Mouse (Mus musculus): Measurements from ENCODE around the gene Cyp2d34. TPM values are rescaled to one million over a fixed set of nuclear protein-coding genes. Genes with fewer than 3 reads are reported as not detected.

The Cyp2d34 gene
- not detected for total RNA-seq (2021)
- long read RNA-seq, experiment 1 = 0 reads
- long read RNA-seq, experiment 2 = 0 reads

DNA sequence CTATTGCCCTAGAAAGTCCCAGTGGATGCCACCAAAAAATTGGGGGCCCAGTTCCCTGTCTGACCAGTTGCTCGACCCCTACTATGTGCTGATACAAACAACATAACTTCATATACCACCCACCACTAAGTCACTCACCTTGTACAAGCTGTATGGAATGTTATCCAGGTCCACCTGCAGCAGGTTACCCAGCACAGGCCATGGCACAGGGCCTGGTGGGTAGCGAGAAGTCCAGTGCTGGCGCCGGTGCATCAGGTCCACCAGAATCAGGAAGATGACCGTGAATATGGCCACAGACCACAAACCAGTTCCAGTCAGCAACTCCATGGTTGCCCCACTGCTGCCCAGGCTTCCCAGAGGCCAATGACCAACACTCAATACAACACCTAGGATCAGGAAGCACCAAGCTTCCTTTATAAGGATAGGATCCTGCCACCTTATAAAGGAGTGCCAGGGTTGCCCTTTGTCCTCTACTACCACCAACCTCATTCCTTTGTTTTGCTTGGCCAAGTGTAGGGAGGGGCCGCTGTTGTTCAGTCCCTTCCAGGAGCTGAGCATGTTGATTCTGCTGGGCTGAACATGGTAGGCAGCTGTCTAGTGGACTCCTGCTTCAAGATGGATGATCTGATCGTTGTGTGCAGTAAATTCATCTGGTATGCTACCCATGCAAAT is at the start of gene Cyp2d34:
Cyp2d34 (minus strand) TSS at position 416 of the 672 bp plus-strand sequence.
- no peak for DNase-seq

DNA sequence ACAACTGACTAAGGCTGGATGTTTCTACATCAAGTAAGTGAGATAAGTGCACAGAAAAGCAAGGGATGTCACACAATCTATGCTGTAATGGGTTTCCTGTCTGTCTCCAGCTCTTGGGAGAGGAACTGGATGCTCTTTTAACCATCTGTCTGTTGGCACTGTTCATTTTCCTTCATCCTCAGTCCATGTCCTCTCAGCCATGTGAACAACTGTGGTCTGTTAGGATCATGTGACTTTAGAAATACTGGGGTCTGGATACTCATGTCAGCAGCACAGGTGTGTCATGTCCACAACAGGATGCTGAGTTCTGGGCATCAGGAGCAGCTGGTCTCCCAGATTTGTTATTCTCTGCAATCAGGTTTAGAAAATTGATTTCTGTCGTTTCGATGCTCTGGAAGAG is 35.6 kb upstream of the Cyp2d34 start:
- DNase-seq = no peak

DNA sequence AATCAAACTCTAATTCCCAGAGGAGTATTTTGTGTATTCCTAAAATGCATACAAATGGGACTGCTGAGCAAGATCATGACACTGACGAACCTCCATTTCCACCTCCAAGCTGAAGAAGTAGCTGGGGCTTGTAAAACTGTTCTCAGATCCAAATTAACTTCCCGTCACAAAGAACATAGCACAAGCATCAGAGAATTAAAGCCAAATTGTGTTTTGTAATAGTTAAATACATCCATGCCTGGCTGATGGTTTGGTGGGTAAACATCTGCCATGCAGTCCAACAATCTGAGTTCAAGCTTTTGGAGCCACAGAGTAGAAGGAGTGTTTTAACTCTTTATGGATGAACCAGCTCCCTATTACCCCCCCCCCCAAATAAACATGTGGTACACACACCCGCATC is 23.6 kb upstream of the Cyp2d34 start:
- no peak for DNase-seq

DNA sequence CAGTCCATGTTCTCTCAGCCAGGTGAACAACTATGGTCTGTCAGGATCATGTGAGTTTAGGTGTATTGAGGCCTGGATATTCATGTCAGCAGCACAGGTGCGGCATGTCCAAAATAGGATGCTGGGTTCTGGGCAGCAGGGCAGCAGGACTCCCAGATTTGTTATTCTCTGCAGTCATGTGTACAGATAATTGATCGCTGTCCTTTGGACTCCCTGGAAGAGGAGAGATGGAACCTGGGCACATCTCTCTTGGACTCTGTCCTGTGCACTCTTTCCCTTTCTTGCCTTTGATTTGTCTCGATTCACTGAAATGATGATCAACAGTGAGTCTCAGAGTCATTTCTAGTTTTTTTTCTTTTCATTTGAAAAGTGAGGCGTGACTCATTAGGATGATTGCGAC is 23.0 kb upstream of the Cyp2d34 start:
- DNase-seq = no peak

DNA sequence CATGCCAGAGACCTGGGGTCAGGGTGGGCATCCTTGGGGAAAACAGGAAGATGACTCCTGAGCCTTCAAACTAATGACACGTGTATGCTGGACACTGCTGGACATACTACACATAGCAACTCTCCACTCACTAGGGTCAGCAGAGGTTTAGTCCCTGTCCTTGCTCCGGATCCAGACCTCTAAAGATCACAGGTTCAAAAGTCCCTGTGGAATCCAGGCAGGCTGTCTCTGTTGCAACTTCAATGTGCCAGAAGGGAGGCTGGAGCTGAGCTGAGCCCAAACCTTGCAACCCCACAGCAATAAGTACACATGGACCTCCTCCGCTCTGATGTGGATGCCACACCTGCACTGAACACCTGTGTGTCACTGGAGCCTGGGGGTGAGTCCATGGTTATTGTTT is 22.0 kb upstream of the Cyp2d34 start:
- DNase-seq = no peak

DNA sequence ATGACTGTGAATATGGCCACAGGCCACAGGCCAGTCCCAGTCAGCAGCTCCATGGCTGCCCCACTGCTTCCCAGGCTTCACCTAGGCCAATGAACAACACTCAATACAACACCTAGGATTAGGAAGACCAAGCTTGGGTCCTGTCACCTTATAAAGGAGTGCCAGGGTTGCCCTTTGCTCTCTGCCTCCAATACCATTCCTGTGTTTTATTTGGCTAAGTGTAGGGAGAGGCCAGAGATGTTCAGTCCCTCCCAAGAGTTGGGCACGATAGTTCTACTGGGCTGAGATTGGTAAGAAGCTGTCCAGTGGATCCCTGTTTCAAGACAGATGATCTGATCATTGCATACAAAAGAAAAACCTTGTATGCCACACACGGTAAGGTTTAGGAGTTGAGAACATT is 21.2 kb upstream of the Cyp2d34 start:
- DNase-seq = no peak

DNA sequence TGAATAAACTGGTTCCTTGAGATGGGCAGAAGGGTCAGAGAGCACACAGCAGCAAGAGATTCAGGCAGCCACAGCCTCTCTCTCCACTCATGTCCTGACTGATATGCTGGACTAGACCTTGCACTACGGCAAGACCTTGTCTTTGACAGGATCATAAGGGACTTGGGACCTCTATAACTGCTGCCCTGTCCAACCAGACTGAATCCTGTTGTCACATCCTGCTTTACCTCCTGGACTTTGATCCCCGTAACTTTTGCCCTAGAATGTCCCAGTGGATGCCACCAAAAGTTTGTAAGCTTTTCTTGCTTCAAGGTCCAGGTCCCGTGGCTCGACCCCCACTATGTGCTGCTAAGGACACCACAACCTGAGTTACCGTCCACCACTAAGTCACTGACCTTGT is 20.6 kb upstream of the Cyp2d34 start:
- no peak for DNase-seq

DNA sequence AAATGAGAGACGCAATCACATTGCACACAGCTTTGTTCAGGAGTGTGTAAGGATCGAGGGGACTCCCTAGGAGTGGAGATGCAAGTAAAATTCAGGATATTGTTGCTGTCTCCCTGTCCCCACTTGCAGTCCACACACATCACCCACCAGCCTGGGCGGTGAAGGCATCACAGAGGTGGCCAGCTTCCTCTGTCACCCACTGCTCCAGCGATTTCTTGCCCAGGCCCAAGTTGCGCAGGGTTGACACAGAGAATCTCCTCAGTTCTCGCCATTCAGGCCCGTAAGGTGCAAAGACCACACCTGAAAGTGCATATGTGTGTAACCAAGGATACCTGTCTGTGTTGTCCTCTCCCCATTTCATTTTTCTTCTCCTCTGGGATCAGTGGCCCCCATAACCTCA is 19.5 kb upstream of the Cyp2d34 start:
- no peak for DNase-seq

DNA sequence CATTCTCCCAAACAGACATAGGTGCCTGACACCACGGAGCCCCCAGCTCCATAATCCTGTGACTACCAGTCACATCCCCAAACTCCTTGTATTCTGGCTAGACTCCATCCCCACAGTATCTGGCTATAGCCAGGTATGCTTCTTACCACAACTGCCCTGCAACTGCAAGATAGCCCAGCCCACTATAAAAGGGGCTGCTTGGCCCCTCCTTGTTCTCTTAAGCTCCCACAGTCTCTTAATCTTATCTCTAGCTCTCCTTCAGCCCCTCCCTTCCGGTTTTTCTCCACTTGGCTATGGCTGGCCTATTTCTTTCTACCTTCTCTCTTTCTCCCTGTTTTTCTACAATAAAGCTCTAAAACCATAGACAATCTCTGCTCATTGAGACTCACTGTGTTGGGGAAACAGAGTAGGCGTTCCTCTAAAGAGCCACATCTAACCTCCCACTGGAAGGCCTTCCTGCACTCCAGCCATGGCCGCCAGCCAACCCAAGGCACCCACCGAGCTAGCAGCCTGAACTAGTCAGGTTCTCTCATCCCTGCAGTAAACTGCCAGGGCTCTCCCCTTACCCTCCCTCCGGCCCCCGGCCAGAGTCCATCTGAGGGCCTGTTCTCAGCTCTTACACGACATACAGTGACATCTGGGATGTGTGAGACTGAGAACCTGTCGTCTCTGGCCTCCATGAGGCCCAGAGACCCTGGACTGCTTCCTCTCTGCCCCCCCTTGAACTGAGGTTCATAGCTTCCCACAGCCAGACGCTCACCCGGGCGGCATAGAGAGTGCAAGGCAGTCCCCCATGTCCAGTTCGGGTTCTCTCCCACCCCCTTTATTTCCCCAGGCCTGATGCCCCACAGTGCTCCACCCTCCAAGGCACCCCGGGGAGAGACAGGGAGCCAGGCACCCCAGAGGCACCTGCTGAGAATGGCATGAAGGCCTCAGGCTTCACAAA is 16.7 kb upstream of the Cyp2d34 start:
- DNase-seq = no peak

DNA sequence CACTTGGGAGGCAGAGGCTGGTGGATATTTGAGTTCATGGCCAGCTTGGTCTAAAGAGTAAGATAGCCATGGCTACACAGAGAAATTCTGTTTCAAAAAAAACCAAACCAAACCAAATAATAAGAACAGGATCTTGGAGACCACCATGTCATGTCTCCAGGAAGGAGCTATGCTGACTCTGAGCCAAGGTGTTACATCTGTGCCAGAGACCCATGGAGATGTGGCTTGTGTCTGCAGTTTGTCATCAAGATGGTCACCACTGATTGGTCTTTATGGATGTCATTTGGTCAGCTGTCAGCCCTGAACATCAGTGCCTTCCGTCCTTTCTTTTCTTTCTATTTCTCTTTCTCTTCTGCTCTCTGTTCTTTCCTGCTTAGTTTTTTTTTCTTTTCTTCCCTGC is 14.2 kb upstream of the Cyp2d34 start:
- no peak for DNase-seq

DNA sequence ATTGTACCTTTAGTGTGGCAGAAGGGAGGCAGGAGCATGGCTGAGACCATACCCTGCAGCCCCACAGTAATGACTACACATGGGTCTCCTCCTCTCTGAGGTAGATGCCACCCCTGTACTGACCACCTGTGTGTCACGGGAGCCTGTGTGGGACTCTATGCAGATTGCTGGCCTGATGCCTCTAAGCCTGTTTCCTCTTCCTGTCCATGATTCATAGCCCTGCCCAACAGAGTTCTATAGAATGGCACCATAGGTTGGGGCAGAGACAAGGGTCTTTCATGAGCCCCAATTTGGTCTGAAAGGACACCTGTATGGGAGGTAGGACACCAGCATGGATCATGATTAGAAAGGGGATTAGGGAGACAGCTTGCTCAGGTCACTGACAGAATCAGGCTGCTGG is 1.2 kb upstream of the Cyp2d34 start:
- DNase-seq = no peak

DNA sequence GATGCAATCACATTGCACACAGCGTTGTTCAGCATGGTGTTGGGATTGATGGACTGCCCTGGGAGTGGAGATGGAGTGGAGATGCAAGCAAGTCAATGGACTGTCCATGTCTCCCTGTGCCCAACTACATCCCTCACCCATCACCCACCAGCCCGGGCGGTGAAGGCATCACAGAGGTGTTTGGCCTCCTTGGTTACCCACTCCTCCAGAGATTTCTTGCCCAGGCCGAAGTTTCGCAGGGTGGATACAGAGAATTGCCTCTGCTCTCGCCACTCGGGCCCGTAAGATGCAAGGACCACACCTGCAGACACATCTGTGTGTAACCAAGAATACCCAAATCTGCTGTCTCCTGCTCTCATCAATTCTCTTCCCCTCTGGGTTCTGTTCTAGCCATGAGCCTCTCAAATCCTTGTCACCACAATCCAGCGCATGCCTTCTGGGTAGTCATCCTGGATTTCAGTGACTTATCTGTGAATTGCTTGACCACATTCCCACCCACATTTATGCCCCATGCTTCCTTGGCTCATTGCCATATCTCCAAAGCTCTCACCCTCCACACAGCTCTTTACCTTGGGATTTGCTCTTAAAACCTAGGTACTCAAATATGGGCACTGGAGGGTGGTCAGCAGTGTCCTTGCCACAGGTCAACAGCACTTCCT is 2.3 kb downstream of the Cyp2d34 start:
- DNase-seq = no peak

DNA sequence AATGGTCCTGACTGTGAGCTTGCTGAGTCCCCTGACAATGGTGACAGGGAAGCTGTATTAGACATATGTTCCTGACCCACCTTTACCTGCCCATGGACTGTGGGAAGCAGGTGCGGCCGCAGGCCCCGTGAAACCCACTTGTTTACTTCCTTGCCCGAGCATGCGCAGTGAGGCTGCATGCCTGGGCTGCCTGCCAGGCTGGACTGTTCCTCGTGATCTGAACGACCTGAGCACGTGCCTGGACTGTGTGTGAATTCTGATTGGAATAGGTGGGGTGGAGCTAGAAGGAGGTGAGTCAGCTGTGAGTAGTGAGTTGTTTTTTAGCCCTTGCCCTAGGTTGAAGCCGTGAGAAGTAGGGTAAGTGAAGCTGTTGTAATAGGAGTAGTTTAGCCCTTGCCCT is 38.1 kb downstream of the Cyp2d34 start:
- DNase-seq = no peak

DNA sequence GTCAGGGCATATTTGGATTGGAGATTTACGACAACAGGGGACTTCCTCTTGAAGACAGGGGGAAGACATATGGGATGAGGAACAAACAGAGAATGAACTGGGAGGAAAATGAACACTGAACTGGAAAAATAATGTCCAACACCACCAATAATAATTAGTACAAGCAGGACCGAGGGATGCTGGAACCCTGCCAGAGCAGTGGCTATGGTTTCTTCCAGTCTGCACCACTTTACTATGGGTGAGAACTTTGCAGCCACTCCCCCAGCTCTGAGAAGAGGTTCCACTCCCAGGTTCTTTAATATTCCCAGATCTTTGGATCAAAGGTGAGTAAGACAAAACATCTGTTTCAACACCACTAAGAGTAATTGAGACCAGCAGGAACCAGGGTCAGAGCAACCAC is 41.7 kb downstream of the Cyp2d34 start:
- no peak for DNase-seq

DNA sequence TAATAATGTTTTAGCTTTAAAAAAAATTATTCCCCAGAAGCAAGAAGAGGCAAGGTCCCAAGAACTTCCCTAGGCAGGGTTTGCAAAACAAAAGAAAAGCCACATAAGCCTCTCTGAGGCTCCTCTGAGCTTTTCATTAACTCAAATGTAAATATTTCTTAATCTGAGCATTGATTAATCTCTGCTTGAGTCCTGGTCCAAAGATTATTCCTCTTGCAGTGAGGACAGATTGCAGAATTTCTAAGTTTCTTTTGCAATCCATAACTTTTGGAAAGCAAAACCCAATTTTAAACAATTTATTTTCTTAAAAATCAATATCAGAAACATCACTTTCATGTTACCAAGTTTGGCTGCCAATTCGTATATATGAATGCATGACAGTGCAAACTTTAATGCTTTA is 47.9 kb downstream of the Cyp2d34 start:
- no peak for DNase-seq

Small RNA genes lying within 50 kb of the gene (microRNA-seq; reads per million reads assigned to microRNA genes)
- gene Gm27463 (not detected), gene Gm27742 (not detected)

Other genes with a start within 250 kb of the Cyp2d34 start
- 10 to 100 TPM; 32.2 to 35.4 TPM for gene Cyp2d22, start 240.7 kb downstream of the Cyp2d34 start, total RNA-seq (2021)
- under 1 TPM in 1 of 2 experiments, not detected in 1; 0.69 TPM for gene Cyp2d11, start 226.9 kb downstream of the Cyp2d34 start, total RNA-seq (2021)
- gene Cyp2d10, start 213.8 kb downstream of the Cyp2d34 start, total RNA-seq (2021) = 10 to 100 TPM; 28.6 to 68.7 TPM
- 1 to 10 TPM; 5.8 to 9.9 TPM for gene Cyp2d9, start 187.5 kb downstream of the Cyp2d34 start, total RNA-seq (2021)
- gene Cyp2d12, start 65.9 kb downstream of the Cyp2d34 start, total RNA-seq (2021) = under 1 TPM in 1 of 2 experiments, not detected in 1; 0.27 TPM
- 1 to 10 TPM; 1.8 to 3.6 TPM for gene Cyp2d40, start 143.2 kb upstream of the Cyp2d34 start, total RNA-seq (2021)
- gene Cyp2d26, start 173.3 kb upstream of the Cyp2d34 start, total RNA-seq (2021) = 100 to 1,000 TPM in 1 of 2 experiments, 10 to 100 TPM in 1; 75.9 to 190 TPM

Data from adrenal gland, postnatal 10 days (tissue).